Mouse (Mus musculus): ENCODE data around the gene Myh9. TPM values are rescaled to one million over a fixed set of nuclear protein-coding genes. Genes with fewer than 3 reads are reported as not detected.

Myh9 gene
- polyA plus RNA-seq (2016; fragmentation: Nextera tagmentation; extraction: Ambion mirVana) = 34.5 and 37.5 TPM in 2 replicates

GRCm38 (mm10) chr15:77842047-77842843 lies at the start of gene Myh9:
Gene Myh9, minus strand, starts transcription at chr15:77842175.
- peak within 1 kb of the TSS; percentile 76 for H3K4me3 ChIP-seq
- peak; percentile 100 for DNase-seq (ENCODE audit: low spot score)
- peak within 1 kb of the TSS; percentile 94 for H3K27ac ChIP-seq
- H3K27me3 ChIP-seq (ENCODE audit: insufficient read depth, poor library complexity, severe bottlenecking) = no peaks in the 10 kb centered on the region
- peaks cover 38% of the 10 kb centered on the region for H3K4me1 ChIP-seq
- no peaks in the 10 kb centered on the region for H3K36me3 ChIP-seq
- WGBS = under 1% methylated on average over 46 of the region's 46 CpGs
- no peaks in the 10 kb centered on the region for H3K9me3 ChIP-seq

GRCm38 (mm10) chr15:77891766-77892165 lies 49.8 kb upstream of the Myh9 start:
- Histone ChIP-seq H3K4me1 (peaks cover 46% of the 10 kb centered on the region), H3K27ac (no peak overlapping the region; the same call in 1 of the 2 replicates), H3K27me3 (ENCODE audit: insufficient read depth, poor library complexity, severe bottlenecking) (no peaks in the 10 kb centered on the region), H3K9me3 (no peaks in the 10 kb centered on the region), H3K4me3 (no peak overlapping the region), H3K36me3 (no peaks in the 10 kb centered on the region)
- WGBS = 79% methylated on average over 8 of the region's 8 CpGs
- DNase-seq (ENCODE audit: low spot score) = no peak

GRCm38 (mm10) chr15:77889761-77890422 lies 47.9 kb upstream of the Myh9 start:
- Histone ChIP-seq H3K27ac (0 out of 2 replicates have a peak overlapping the region, but pooled peaks have one; percentile 17), H3K36me3 (no peaks in the 10 kb centered on the region), H3K4me3 (no peak overlapping the region), H3K4me1 (peaks cover 50% of the 10 kb centered on the region), H3K9me3 (no peaks in the 10 kb centered on the region), H3K27me3 (ENCODE audit: insufficient read depth, poor library complexity, severe bottlenecking) (no peaks in the 10 kb centered on the region)
- DNase-seq (ENCODE audit: low spot score) = no peak
- 46% methylated on average over 4 of the region's 4 CpGs for WGBS

- DNase-seq (ENCODE audit: low spot score) = no peak
- Histone ChIP-seq H3K27me3 (ENCODE audit: insufficient read depth, poor library complexity, severe bottlenecking) (no peaks in the 10 kb centered on the region), H3K4me1 (peaks cover 42% of the 10 kb centered on the region), H3K36me3 (no peaks in the 10 kb centered on the region), H3K9me3 (no peaks in the 10 kb centered on the region), H3K27ac (no peak overlapping the region), H3K4me3 (no peak overlapping the region)
- 57% methylated on average over 7 of the region's 7 CpGs for WGBS
Observed at GRCm38 (mm10) chr15:77888286-77888685, 46.3 kb upstream of the Myh9 start.

GRCm38 (mm10) chr15:77887093-77887488 lies 45.1 kb upstream of the Myh9 start:
- H3K4me3 ChIP-seq = no peak overlapping the region
- no peaks in the 10 kb centered on the region for H3K36me3 ChIP-seq
- WGBS = 52% methylated on average over 1 of the region's 1 CpGs
- H3K27ac ChIP-seq = peak overlapping the region; percentile 17; the same call in 1 of the 2 replicates
- H3K27me3 ChIP-seq (ENCODE audit: insufficient read depth, poor library complexity, severe bottlenecking) = no peaks in the 10 kb centered on the region
- no peaks in the 10 kb centered on the region for H3K9me3 ChIP-seq
- DNase-seq (ENCODE audit: low spot score) = no peak
- H3K4me1 ChIP-seq = peaks cover 48% of the 10 kb centered on the region

- 95% methylated on average over 4 of the region's 5 CpGs for WGBS
- H3K36me3 ChIP-seq = no peaks in the 10 kb centered on the region
- H3K27me3 ChIP-seq (ENCODE audit: insufficient read depth, poor library complexity, severe bottlenecking) = no peaks in the 10 kb centered on the region
- peak overlapping the region; percentile 39 for H3K27ac ChIP-seq
- H3K4me3 ChIP-seq = no peak overlapping the region
- no peaks in the 10 kb centered on the region for H3K9me3 ChIP-seq
- peaks cover 54% of the 10 kb centered on the region for H3K4me1 ChIP-seq
- DNase-seq (ENCODE audit: low spot score) = no peak
Observed at GRCm38 (mm10) chr15:77886369-77887092, 44.6 kb upstream of the Myh9 start.

GRCm38 (mm10) chr15:77885945-77886344 lies 44.0 kb upstream of the Myh9 start:
- 77% methylated on average over 4 of the region's 4 CpGs for WGBS
- 0 out of 2 replicates have a peak overlapping the region, but pooled peaks have one; percentile 39 for H3K27ac ChIP-seq
- H3K9me3 ChIP-seq = no peaks in the 10 kb centered on the region
- no peaks in the 10 kb centered on the region for H3K36me3 ChIP-seq
- no peaks in the 10 kb centered on the region for H3K27me3 ChIP-seq (ENCODE audit: insufficient read depth, poor library complexity, severe bottlenecking)
- DNase-seq (ENCODE audit: low spot score) = no peak
- H3K4me3 ChIP-seq = no peak overlapping the region
- peaks cover 52% of the 10 kb centered on the region for H3K4me1 ChIP-seq

GRCm38 (mm10) chr15:77885159-77885558 lies 43.2 kb upstream of the Myh9 start:
- DNase-seq (ENCODE audit: low spot score) = no peak

GRCm38 (mm10) chr15:77883697-77884010 lies 41.7 kb upstream of the Myh9 start:
- Histone ChIP-seq H3K36me3 (no peaks in the 10 kb centered on the region), H3K4me1 (peaks cover 45% of the 10 kb centered on the region), H3K27ac (peak overlapping the region; percentile 91), H3K4me3 (peak overlapping the region; percentile 24), H3K27me3 (ENCODE audit: insufficient read depth, poor library complexity, severe bottlenecking) (no peaks in the 10 kb centered on the region), H3K9me3 (no peaks in the 10 kb centered on the region)
- WGBS = 41% methylated on average over 4 of the region's 4 CpGs
- DNase-seq (ENCODE audit: low spot score) = no peak

More at GRCm38 (mm10) chr15:77885159-77885558, 43.2 kb upstream of the Myh9 start:
- no peak overlapping the region for H3K4me3 ChIP-seq
- peaks cover 51% of the 10 kb centered on the region for H3K4me1 ChIP-seq
- 0 out of 2 replicates have a peak overlapping the region, but pooled peaks have one; percentile 22 for H3K27ac ChIP-seq
- no peaks in the 10 kb centered on the region for H3K9me3 ChIP-seq
- 80% methylated on average over 6 of the region's 6 CpGs for WGBS
- no peaks in the 10 kb centered on the region for H3K36me3 ChIP-seq
- no peaks in the 10 kb centered on the region for H3K27me3 ChIP-seq (ENCODE audit: insufficient read depth, poor library complexity, severe bottlenecking)

GRCm38 (mm10) chr15:77882797-77883696 lies 41.1 kb upstream of the Myh9 start:
- no peaks in the 10 kb centered on the region for H3K36me3 ChIP-seq
- 6% methylated on average over 16 of the region's 17 CpGs for WGBS
- DNase-seq (ENCODE audit: low spot score) = peak; percentile 89

GRCm38 (mm10) chr15:77882297-77882696 lies 40.3 kb upstream of the Myh9 start:
- no peaks in the 10 kb centered on the region for H3K27me3 ChIP-seq (ENCODE audit: insufficient read depth, poor library complexity, severe bottlenecking)
- no peak for DNase-seq (ENCODE audit: low spot score)
- H3K9me3 ChIP-seq = no peaks in the 10 kb centered on the region
- peaks cover 40% of the 10 kb centered on the region for H3K4me1 ChIP-seq
- WGBS = 50% methylated on average over 6 of the region's 6 CpGs
- H3K4me3 ChIP-seq = 0 out of 2 replicates have a peak overlapping the region, but pooled peaks have one; percentile 24
- peak overlapping the region; percentile 91 for H3K27ac ChIP-seq
- H3K36me3 ChIP-seq = no peaks in the 10 kb centered on the region

More at GRCm38 (mm10) chr15:77882797-77883696, 41.1 kb upstream of the Myh9 start:
- Histone ChIP-seq H3K4me1 (peaks cover 45% of the 10 kb centered on the region), H3K4me3 (peak overlapping the region; percentile 24), H3K27me3 (ENCODE audit: insufficient read depth, poor library complexity, severe bottlenecking) (no peaks in the 10 kb centered on the region), H3K9me3 (no peaks in the 10 kb centered on the region), H3K27ac (peak overlapping the region; percentile 91)

- 43% methylated on average over 5 of the region's 5 CpGs for WGBS
- H3K36me3 ChIP-seq = no peaks in the 10 kb centered on the region
- H3K27me3 ChIP-seq (ENCODE audit: insufficient read depth, poor library complexity, severe bottlenecking) = no peaks in the 10 kb centered on the region
- no peaks in the 10 kb centered on the region for H3K9me3 ChIP-seq
- H3K4me3 ChIP-seq = no peak overlapping the region
- DNase-seq (ENCODE audit: low spot score) = no peak
- H3K27ac ChIP-seq = peak overlapping the region; percentile 91
- H3K4me1 ChIP-seq = peaks cover 34% of the 10 kb centered on the region
Observed at GRCm38 (mm10) chr15:77881698-77882097, 39.7 kb upstream of the Myh9 start.
